Mouse (Mus musculus) myocyte (in vitro differentiated cells): ENCODE data around the gene Prkn. TPM values are rescaled to one million over a fixed set of nuclear protein-coding genes. Genes with fewer than 3 reads are reported as not detected.

Source experiments
- H3K27me3 ChIP-seq: one replicate; pipeline ENCODE4 v1.6.1; 2011; ENCODE audit not compliant: control insufficient read depth, insufficient read depth, insufficient read length
- H3K36me3 ChIP-seq: one replicate; pipeline ENCODE4 v1.6.1; 2011; ENCODE audit not compliant: control insufficient read depth, insufficient read depth
- H3K4me2 ChIP-seq: one replicate; pipeline ENCODE4 v1.6.1; 2011; ENCODE audit warnings: low read depth, control low read depth
- H3K4me3 ChIP-seq: one replicate; pipeline ENCODE4 v1.5.1; 2011; ENCODE audit warnings: mild to moderate bottlenecking, control low read depth, moderate library complexity
- H3K79me2 ChIP-seq: one replicate; pipeline ENCODE4 v1.6.1; 2011; ENCODE audit not compliant: control insufficient read depth, insufficient read depth
- H3ac ChIP-seq: one replicate; pipeline ENCODE4 v1.6.1; 2011; ENCODE audit not compliant: control insufficient read depth, insufficient read length
- CEBPB ChIP-seq: IDR thresholded peaks from 2 replicates; pipeline ENCODE4 v1.6.1; 2011; ENCODE audit warnings: mild to moderate bottlenecking, moderate library complexity; ENCODE audit not compliant: poor library complexity, insufficient read depth, severe bottlenecking
- E2F4 ChIP-seq: IDR thresholded peaks from one replicate; pipeline ENCODE4 v1.6.1; 2011; ENCODE audit warnings: mild to moderate bottlenecking, control low read depth, moderate library complexity; ENCODE audit not compliant: insufficient read depth
- MAX ChIP-seq: IDR thresholded peaks from one replicate; pipeline ENCODE4 v1.6.1; 2011; ENCODE audit warnings: low read depth, mild to moderate bottlenecking, control low read depth
- MYOD1 ChIP-seq, 3 experiments: IDR thresholded peaks; one replicate each; pipeline ENCODE4 v1.6.1; 2011; ENCODE audit warnings: control low read depth in 2 of 3, low read depth in 2 of 3, mild to moderate bottlenecking in 2 of 3, moderate library complexity in 1 of 3; ENCODE audit not compliant: insufficient read length in 2 of 3, control insufficient read depth in 1 of 3
- MYOG ChIP-seq, 3 experiments: IDR thresholded peaks; one replicate each; pipeline ENCODE4 v1.6.1; 2011; ENCODE audit warnings: control low read depth in 2 of 3, low read depth in 2 of 3, mild to moderate bottlenecking in 2 of 3; ENCODE audit not compliant: insufficient read length in 2 of 3, control insufficient read depth in 1 of 3, insufficient read depth in 1 of 3
- POLR2A ChIP-seq: IDR thresholded peaks from one replicate; pipeline ENCODE4 v1.6.1; 2011; ENCODE audit warnings: low read depth, mild to moderate bottlenecking, control low read depth, moderate library complexity; ENCODE audit not compliant: insufficient read length
- POLR2AphosphoS2 ChIP-seq: IDR thresholded peaks from one replicate; pipeline ENCODE4 v1.6.1; 2011; ENCODE audit warnings: low read depth, control low read depth; ENCODE audit not compliant: insufficient read length
- REST ChIP-seq: IDR thresholded peaks from one replicate; pipeline ENCODE4 v1.6.1; 2011; ENCODE audit warnings: mild to moderate bottlenecking, control low read depth, moderate library complexity; ENCODE audit not compliant: insufficient read depth, insufficient read length
- SRF ChIP-seq: IDR thresholded peaks from one replicate; pipeline ENCODE4 v1.6.1; 2011; ENCODE audit warnings: low read depth; ENCODE audit not compliant: control insufficient read depth, insufficient read length
- TCF12 ChIP-seq: IDR thresholded peaks from one replicate; pipeline ENCODE4 v1.6.1; 2011; ENCODE audit warnings: mild to moderate bottlenecking, control low read depth; ENCODE audit not compliant: poor library complexity, insufficient read depth, severe bottlenecking
- TCF3 ChIP-seq: IDR thresholded peaks from one replicate; pipeline ENCODE4 v1.6.1; 2011; ENCODE audit warnings: low read depth, control low read depth; ENCODE audit not compliant: insufficient read length
- USF1 ChIP-seq: IDR thresholded peaks from one replicate; pipeline ENCODE4 v1.6.1; 2011; ENCODE audit warnings: low read depth, mild to moderate bottlenecking, control low read depth, moderate library complexity
- polyA plus RNA-seq: library from polyadenylated mRNA; unstranded; fragments of >200 nt; fragmentation: generic; extraction: Trizol; gene quantifications from one replicate; pipeline ENCODE4 v1.2.1, GENCODE M21; 2012; ENCODE audit warnings: missing spikeins

Prkn gene
- polyA plus RNA-seq, 1 experiment: 0.26 TPM

DNA sequence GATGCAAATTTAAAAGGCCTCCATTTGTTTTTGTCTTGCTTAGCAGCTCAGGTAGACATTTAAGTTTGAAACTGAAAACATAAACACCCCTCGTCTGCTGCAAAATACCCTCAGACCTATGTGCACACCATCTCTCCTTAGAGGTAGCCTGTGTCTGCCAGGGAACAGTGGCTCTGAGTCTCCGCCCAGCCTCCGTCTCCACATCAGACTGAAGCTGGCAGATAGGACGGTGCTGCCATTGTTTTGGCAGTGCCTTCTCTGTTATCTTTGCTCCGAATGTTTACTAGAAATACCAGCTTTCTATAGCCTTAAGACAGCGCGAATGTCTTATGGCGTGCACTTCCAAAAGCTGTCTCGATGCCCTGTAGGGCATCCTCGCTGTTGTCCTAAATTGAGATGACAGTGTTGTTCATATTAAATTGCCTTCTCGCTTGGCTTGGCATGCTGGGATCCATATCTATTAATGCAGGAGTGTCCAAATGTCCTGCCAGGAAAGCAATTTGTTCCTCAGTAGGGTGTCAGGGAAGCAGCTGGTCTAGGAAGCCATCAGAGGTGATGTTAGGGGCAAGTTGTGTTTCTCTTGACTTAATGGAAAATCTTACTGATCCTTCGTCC lies 1047.5 kb downstream of the Prkn start:
- H3K27me3 ChIP-seq: no peaks in the 10 kb centered on the region
- no peak overlapping the region for H3K4me2 ChIP-seq
- H3ac ChIP-seq: no peak overlapping the region
- no peaks in the 10 kb centered on the region for H3K79me2 ChIP-seq
- no peak overlapping the region for H3K4me3 ChIP-seq
- no peak for TF ChIP-seq CEBPB
- no peak for TF ChIP-seq REST
- TF ChIP-seq POLR2A: no peak
- no peaks in the 10 kb centered on the region for H3K36me3 ChIP-seq

- TF ChIP-seq SRF: no peak
- H3ac ChIP-seq: no peak overlapping the region
- H3K4me3 ChIP-seq: no peak overlapping the region
- H3K79me2 ChIP-seq: no peaks in the 10 kb centered on the region
- H3K27me3 ChIP-seq: no peaks in the 10 kb centered on the region
- H3K4me2 ChIP-seq: no peak overlapping the region
- no peaks in the 10 kb centered on the region for H3K36me3 ChIP-seq
These were observed 1048.6 kb downstream of the Prkn start for GRCm38 (mm10) chr17:11888806-11889205.

DNA sequence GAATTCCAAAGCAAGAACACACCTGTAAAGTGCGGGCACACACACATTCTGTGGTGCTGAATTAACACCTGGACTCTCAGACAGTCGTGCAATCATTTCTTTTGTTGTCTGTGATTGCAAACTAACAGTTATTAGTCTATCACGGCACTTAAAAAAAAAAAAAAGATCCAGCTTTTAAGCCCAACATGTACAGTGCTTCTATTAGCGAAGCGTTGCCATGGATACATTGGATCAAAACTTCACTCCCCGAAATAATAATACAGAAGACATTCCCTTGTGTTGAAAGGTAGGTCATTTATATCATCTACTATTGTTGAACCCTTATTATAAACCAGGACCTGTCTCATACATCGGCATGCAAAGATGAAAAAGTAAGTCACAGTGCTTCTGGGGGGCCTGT lies 1060.1 kb downstream of the Prkn start:
- Histone ChIP-seq H3ac (no peak overlapping the region), H3K4me3 (no peak overlapping the region), H3K36me3 (no peaks in the 10 kb centered on the region), H3K27me3 (no peaks in the 10 kb centered on the region), H3K79me2 (no peaks in the 10 kb centered on the region), H3K4me2 (no peak overlapping the region)
- no peak for TF ChIP-seq USF1
- no peak for TF ChIP-seq MYOG (IDR thresholded peaks at IDR 0.05; ENCODE audit: control insufficient read depth in 1 of 3, insufficient read depth in 1 of 3, insufficient read length in 2 of 3, low read depth in 2 of 3)
- no peak for TF ChIP-seq POLR2A
- no peak for TF ChIP-seq E2F4
- TF ChIP-seq TCF12: no peak
- no peak for TF ChIP-seq SRF
- no peak for TF ChIP-seq CEBPB

GRCm38 (mm10) chr17:11901731-11902130 lies 1061.5 kb downstream of the Prkn start:
- Histone ChIP-seq H3K4me3 (no peak overlapping the region), H3K4me2 (no peak overlapping the region), H3ac (no peak overlapping the region), H3K27me3 (no peaks in the 10 kb centered on the region), H3K79me2 (no peaks in the 10 kb centered on the region), H3K36me3 (no peaks in the 10 kb centered on the region)
- no peak for TF ChIP-seq TCF3
- TF ChIP-seq MAX: no peak
- TF ChIP-seq POLR2A: no peak
- TF ChIP-seq POLR2AphosphoS2: no peak
- no peak for TF ChIP-seq MYOD1 (IDR thresholded peaks at IDR 0.05; ENCODE audit: control insufficient read depth in 1 of 3, insufficient read length in 2 of 3, low read depth in 2 of 3)
- TF ChIP-seq REST: no peak
- TF ChIP-seq CEBPB: no peak
- TF ChIP-seq SRF: no peak
- no peak for TF ChIP-seq E2F4
- TF ChIP-seq MYOG (IDR thresholded peaks at IDR 0.05; ENCODE audit: control insufficient read depth in 1 of 3, insufficient read depth in 1 of 3, insufficient read length in 2 of 3, low read depth in 2 of 3): no peak
- TF ChIP-seq USF1: no peak
- TF ChIP-seq TCF12: no peak

DNA sequence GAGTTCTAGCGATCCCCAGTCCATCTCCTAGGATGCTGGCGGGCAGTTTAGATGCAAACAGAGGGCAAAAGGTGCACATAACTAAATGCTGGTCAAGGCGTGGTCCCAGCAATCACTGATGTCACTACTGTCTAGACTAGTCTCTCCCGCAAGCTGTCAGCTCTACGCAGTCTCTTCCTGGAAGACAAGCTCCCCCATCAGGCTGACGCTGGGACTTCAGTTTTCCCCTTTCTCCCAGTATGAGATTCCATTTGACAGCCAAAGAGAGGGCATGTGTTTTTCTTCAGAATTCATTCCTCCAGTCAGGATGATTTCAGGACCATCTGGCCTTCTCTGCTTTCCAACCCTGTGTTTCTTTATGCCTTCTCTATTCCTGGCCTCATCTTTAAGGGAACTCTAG lies 1062.8 kb downstream of the Prkn start:
- no peaks in the 10 kb centered on the region for H3K79me2 ChIP-seq
- H3K36me3 ChIP-seq: no peaks in the 10 kb centered on the region
- H3K27me3 ChIP-seq: no peaks in the 10 kb centered on the region
- no peak overlapping the region for H3ac ChIP-seq
- TF ChIP-seq TCF12 (no peak), CEBPB (no peak)
- no peak overlapping the region for H3K4me2 ChIP-seq
- H3K4me3 ChIP-seq: no peak overlapping the region
